Mouse (Mus musculus) C2C12 (cell line): ENCODE results near the gene Kif20b.

Source experiments
- CTCF ChIP-seq: IDR thresholded peaks from one replicate; pipeline ENCODE4 v1.5.1; 2011; ENCODE audit not compliant: control insufficient read depth, insufficient read depth, insufficient read length
- MAX ChIP-seq: IDR thresholded peaks from one replicate; pipeline ENCODE4 v1.6.1; 2011; ENCODE audit warnings: mild to moderate bottlenecking, control low read depth
- MYOG ChIP-seq: IDR thresholded peaks from one replicate; pipeline ENCODE4 v1.6.1; 2011; ENCODE audit not compliant: control insufficient read depth, insufficient read length; ENCODE audit errors: extremely low read depth
- USF1 ChIP-seq: IDR thresholded peaks from one replicate; pipeline ENCODE4 v1.6.1; 2011; ENCODE audit warnings: low read depth, mild to moderate bottlenecking, control low read depth, moderate library complexity

GRCm38 (mm10) chr19:34883526-34884224 is 38.5 kb upstream of the Kif20b start:
- TF ChIP-seq CTCF (no peak), MAX (no peak), USF1 (no peak), MYOG (no peak)
